Mouse (Mus musculus) frontal cortex, postnatal 36 days (tissue): Measurements from ENCODE around the gene Gm28051.

Experiments
- DNase-seq, 2 experiments: peaks; one replicate each; pipeline ENCODE4 v3.0.0; 2022; ENCODE audit warnings: low spot score in 2 of 2

Gene Gm28051

GRCm38 (mm10) chr12:102706833-102707463, 50.6 kb downstream of the Gm28051 start:
- no peak for DNase-seq

- peak in 1 of 2 experiments; percentile 35 for DNase-seq
Measured at GRCm38 (mm10) chr12:102705906-102706640, 51.5 kb downstream of the Gm28051 start.

- peak; percentile 86 to 91 for DNase-seq
Measured at GRCm38 (mm10) chr12:102705216-102705871, 52.2 kb downstream of the Gm28051 start.

GRCm38 (mm10) chr12:102704457-102705198, 52.9 kb downstream of the Gm28051 start, which contains the start of gene Itpk1:
Gene Itpk1 (minus strand): TSS chr12:102704930.
- DNase-seq, result peak; percentile 35 to 49

GRCm38 (mm10) chr12:102703921-102704408, 53.6 kb downstream of the Gm28051 start:
- DNase-seq, result no peak

GRCm38 (mm10) chr12:102703441-102703840, 54.1 kb downstream of the Gm28051 start:
- peak in 1 of 2 experiments; percentile 24 for DNase-seq

GRCm38 (mm10) chr12:102703111-102703412, 54.5 kb downstream of the Gm28051 start:
- DNase-seq, result peak in 1 of 2 experiments; percentile 51

- DNase-seq, result peak; percentile 67 to 80
Measured at GRCm38 (mm10) chr12:102702356-102703110, 55.0 kb downstream of the Gm28051 start.

GRCm38 (mm10) chr12:102701691-102702207, 55.8 kb downstream of the Gm28051 start:
- DNase-seq, result no peak

- peak in 1 of 2 experiments; percentile 36 for DNase-seq
Measured at GRCm38 (mm10) chr12:102700453-102700852, 57.1 kb downstream of the Gm28051 start.

GRCm38 (mm10) chr12:102699156-102699555, 58.4 kb downstream of the Gm28051 start:
- no peak for DNase-seq

GRCm38 (mm10) chr12:102698089-102698684, 59.4 kb downstream of the Gm28051 start:
- DNase-seq, result no peak

GRCm38 (mm10) chr12:102697381-102697780, 60.2 kb downstream of the Gm28051 start:
- no peak for DNase-seq

- DNase-seq, result no peak
Measured at GRCm38 (mm10) chr12:102696635-102697354, 60.8 kb downstream of the Gm28051 start.

GRCm38 (mm10) chr12:102695369-102696239, 62.0 kb downstream of the Gm28051 start:
- DNase-seq, result peak; percentile 85 to 88

- no peak for DNase-seq
Measured at GRCm38 (mm10) chr12:102691761-102692160, 65.8 kb downstream of the Gm28051 start.

GRCm38 (mm10) chr12:102691180-102691579, 66.4 kb downstream of the Gm28051 start:
- DNase-seq, result no peak

- no peak for DNase-seq
Measured at GRCm38 (mm10) chr12:102689773-102690563, 67.6 kb downstream of the Gm28051 start.
